Mouse (Mus musculus) small intestine, adult 2 months (tissue): ENCODE data around the gene Cnot8.

Experiments used
- CTCF ChIP-seq: fragments of 200-500 bp; IDR thresholded peaks from 2 replicates; pipeline ENCODE4 v1.5.1; 2012; ENCODE audit warnings: low read depth, mild to moderate bottlenecking, control low read depth, inconsistent platforms, low read length, moderate library complexity, mixed read lengths; ENCODE audit not compliant: insufficient replicate concordance, insufficient read length; ENCODE audit errors: extremely low read depth
- POLR2A ChIP-seq: fragments of 200-500 bp; IDR thresholded peaks from 2 replicates; pipeline ENCODE4 v1.6.1; 2012; ENCODE audit warnings: low read depth, mild to moderate bottlenecking, control low read depth, inconsistent platforms, low read length, moderate library complexity

DNA sequence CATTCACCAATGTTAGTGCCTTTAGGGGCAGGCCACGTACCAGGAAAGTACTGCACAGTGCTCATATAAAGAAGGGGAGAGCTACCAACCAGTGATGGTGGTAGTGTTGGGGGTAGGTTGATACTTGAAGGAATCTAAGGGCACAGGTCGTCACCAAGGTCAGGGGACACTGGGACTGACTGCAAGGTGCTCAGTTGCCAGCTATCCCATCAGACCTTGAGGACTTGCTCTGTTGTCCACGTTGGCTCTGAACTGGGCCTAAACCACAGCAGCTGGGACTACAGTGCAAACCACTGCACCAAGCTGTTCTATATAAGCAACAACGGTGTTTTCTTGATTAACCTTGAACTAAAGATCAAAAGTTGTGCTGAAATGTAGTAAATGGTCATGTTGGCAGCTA is 41.4 kb upstream of the Cnot8 start:
- TF ChIP-seq POLR2A (no peak), CTCF (no peak)
